Mouse (Mus musculus): ENCODE results near the gene Pex3. TPM values are rescaled to one million over a fixed set of nuclear protein-coding genes. Genes with fewer than 3 reads are reported as not detected.
A peak's percentile ranks its signal among the peaks of the same experiment; 100 is the strongest.
"Not testable (repeated sequence)": the region's sequence is repeated elsewhere in the genome, so short reads cannot be mapped to it uniquely, and the experiment has no call there.

Gene Pex3
- polyA plus RNA-seq, 1 experiment from 2014 or later, result 28.3 TPM

- Histone ChIP-seq H3K36me3 (peaks cover 50% of the 10 kb centered on the region), H3K4me3 (no peak overlapping the region), H3K4me2 (no peak overlapping the region), H3K27ac (no peak overlapping the region), H3K9ac (no peak overlapping the region), H3K27me3 (no peaks in the 10 kb centered on the region), H3K9me3 (no peaks in the 10 kb centered on the region), H3K4me1 (no peaks in the 10 kb centered on the region)
- WGBS, result 81% methylated on average over 3 of the region's 3 CpGs
- no peak for ATAC-seq (ENCODE audit: insufficient number of reproducible peaks, insufficient read depth, low FRiP score, low TSS enrichment, low read depth)
These were observed 18.2 kb downstream of the Pex3 start for GRCm38 (mm10) chr10:13534751-13535150.

- Histone ChIP-seq H3K9me3 (no peaks in the 10 kb centered on the region), H3K36me3 (peaks cover 42% of the 10 kb centered on the region), H3K4me3 (no peak overlapping the region), H3K4me2 (no peak overlapping the region), H3K9ac (no peak overlapping the region), H3K27ac (no peak overlapping the region), H3K4me1 (no peaks in the 10 kb centered on the region), H3K27me3 (no peaks in the 10 kb centered on the region)
- 85% methylated on average over 4 of the region's 4 CpGs for WGBS
- no peak for ATAC-seq (ENCODE audit: insufficient number of reproducible peaks, insufficient read depth, low FRiP score, low TSS enrichment, low read depth)
These were observed 24.8 kb downstream of the Pex3 start for GRCm38 (mm10) chr10:13528155-13528554.

GRCm38 (mm10) chr10:13521857-13522256, 31.1 kb downstream of the Pex3 start:
- Histone ChIP-seq H3K4me3 (no peak overlapping the region), H3K27ac (no peak overlapping the region), H3K9ac (no peak overlapping the region), H3K4me1 (no peaks in the 10 kb centered on the region), H3K36me3 (peaks cover 2% of the 10 kb centered on the region), H3K27me3 (no peaks in the 10 kb centered on the region), H3K4me2 (no peak overlapping the region), H3K9me3 (no peaks in the 10 kb centered on the region)
- no peak for ATAC-seq (ENCODE audit: insufficient number of reproducible peaks, insufficient read depth, low FRiP score, low TSS enrichment, low read depth)
- WGBS, result 86% methylated on average over 4 of the region's 4 CpGs

GRCm38 (mm10) chr10:13502371-13502770, 50.6 kb downstream of the Pex3 start:
- ATAC-seq (ENCODE audit: insufficient number of reproducible peaks, insufficient read depth, low FRiP score, low TSS enrichment, low read depth), result no peak
- 83% methylated on average over 8 of the region's 8 CpGs for WGBS
- no peak overlapping the region for H3K27ac ChIP-seq
- H3K4me3 ChIP-seq, result no peak overlapping the region
- peaks cover 5% of the 10 kb centered on the region for H3K27me3 ChIP-seq
- no peak overlapping the region for H3K9ac ChIP-seq
- H3K36me3 ChIP-seq, result peaks cover 19% of the 10 kb centered on the region
- H3K4me1 ChIP-seq, result peaks cover 8% of the 10 kb centered on the region
- H3K9me3 ChIP-seq, result no peaks in the 10 kb centered on the region
- H3K4me2 ChIP-seq, result no peak overlapping the region

GRCm38 (mm10) chr10:13501533-13501932, 51.4 kb downstream of the Pex3 start:
- H3K4me2 ChIP-seq, result peak overlapping the region; percentile 83
- 48% methylated on average over 4 of the region's 4 CpGs for WGBS

GRCm38 (mm10) chr10:13500938-13501496, 51.9 kb downstream of the Pex3 start:
- peak overlapping the region; percentile 65 for H3K4me3 ChIP-seq
- peak overlapping the region; percentile 83 for H3K4me2 ChIP-seq
- H3K9ac ChIP-seq, result peak overlapping the region; percentile 76
- H3K4me1 ChIP-seq, result peaks cover 8% of the 10 kb centered on the region
- H3K27ac ChIP-seq, result no peak overlapping the region; the same call in 1 of the 2 replicates
- WGBS, result 0% methylated on average over 30 of the region's 30 CpGs
- no peaks in the 10 kb centered on the region for H3K9me3 ChIP-seq
- peaks cover 5% of the 10 kb centered on the region for H3K27me3 ChIP-seq
- ATAC-seq (ENCODE audit: insufficient number of reproducible peaks, insufficient read depth, low FRiP score, low TSS enrichment, low read depth), result peak; percentile 80
- peaks cover 13% of the 10 kb centered on the region for H3K36me3 ChIP-seq

More at GRCm38 (mm10) chr10:13501533-13501932, 51.4 kb downstream of the Pex3 start:
- peak overlapping the region; percentile 65 for H3K4me3 ChIP-seq
- H3K9ac ChIP-seq, result peak overlapping the region; percentile 76
- not testable (repeated sequence) for H3K27ac ChIP-seq; H3K9me3 ChIP-seq; H3K27me3 ChIP-seq; ATAC-seq (ENCODE audit: insufficient number of reproducible peaks, insufficient read depth, low FRiP score, low TSS enrichment, low read depth); H3K4me1 ChIP-seq
- H3K36me3 ChIP-seq, result peaks cover 17% of the 10 kb centered on the region

GRCm38 (mm10) chr10:13500473-13500872, 52.5 kb downstream of the Pex3 start:
- ATAC-seq (ENCODE audit: insufficient number of reproducible peaks, insufficient read depth, low FRiP score, low TSS enrichment, low read depth), result no peak
- H3K27me3 ChIP-seq, result peaks cover 5% of the 10 kb centered on the region
- H3K27ac ChIP-seq, result no peak overlapping the region; the same call in 1 of the 2 replicates
- peak overlapping the region; percentile 83 for H3K4me2 ChIP-seq
- 42% methylated on average over 9 of the region's 9 CpGs for WGBS
- H3K4me1 ChIP-seq, result peaks cover 8% of the 10 kb centered on the region
- H3K9ac ChIP-seq, result peak overlapping the region; percentile 76; the same call in 1 of the 2 replicates
- peak overlapping the region; percentile 65 for H3K4me3 ChIP-seq
- H3K36me3 ChIP-seq, result peaks cover 8% of the 10 kb centered on the region
- no peaks in the 10 kb centered on the region for H3K9me3 ChIP-seq

- Histone ChIP-seq H3K4me3 (no peak within 1 kb of the TSS), H3K9ac (no peak within 1 kb of the TSS), H3K9me3 (no peaks in the 10 kb centered on the region), H3K4me1 (peaks cover 8% of the 10 kb centered on the region), H3K36me3 (no peaks in the 10 kb centered on the region), H3K27ac (no peak within 1 kb of the TSS), H3K4me2 (no peak within 1 kb of the TSS), H3K27me3 (peaks cover 5% of the 10 kb centered on the region)
- 86% methylated on average over 2 of the region's 2 CpGs for WGBS
- no peak for ATAC-seq (ENCODE audit: insufficient number of reproducible peaks, insufficient read depth, low FRiP score, low TSS enrichment, low read depth)
These were observed 53.6 kb downstream of the Pex3 start, which contains the start of gene Fuca2 for GRCm38 (mm10) chr10:13499331-13499730. TSS of gene Fuca2 (plus strand) at chr10:13499540.

GRCm38 (mm10) chr10:13496315-13496714, 56.6 kb downstream of the Pex3 start:
- no peak for ATAC-seq (ENCODE audit: insufficient number of reproducible peaks, insufficient read depth, low FRiP score, low TSS enrichment, low read depth)
- 82% methylated on average over 3 of the region's 3 CpGs for WGBS
- no peaks in the 10 kb centered on the region; the same call in 1 of the 2 replicates for H3K4me1 ChIP-seq

GRCm38 (mm10) chr10:13493978-13494686, 58.8 kb downstream of the Pex3 start:
- WGBS, result 88% methylated on average over 9 of the region's 9 CpGs

More at GRCm38 (mm10) chr10:13496315-13496714, 56.6 kb downstream of the Pex3 start:
- H3K4me3 ChIP-seq, result no peak overlapping the region
- no peak overlapping the region for H3K4me2 ChIP-seq
- no peaks in the 10 kb centered on the region for H3K9me3 ChIP-seq
- H3K27ac ChIP-seq, result no peak overlapping the region
- peaks cover 5% of the 10 kb centered on the region for H3K27me3 ChIP-seq
- H3K36me3 ChIP-seq, result no peaks in the 10 kb centered on the region
- no peak overlapping the region for H3K9ac ChIP-seq

GRCm38 (mm10) chr10:13489671-13490070, 63.3 kb downstream of the Pex3 start:
- WGBS, result 83% methylated on average over 6 of the region's 6 CpGs
- no peaks in the 10 kb centered on the region for H3K4me1 ChIP-seq
- no peak overlapping the region for H3K27ac ChIP-seq
- no peak overlapping the region for H3K4me3 ChIP-seq
- no peak overlapping the region for H3K4me2 ChIP-seq
- H3K36me3 ChIP-seq, result no peaks in the 10 kb centered on the region
- no peaks in the 10 kb centered on the region for H3K9me3 ChIP-seq
- ATAC-seq (ENCODE audit: insufficient number of reproducible peaks, insufficient read depth, low FRiP score, low TSS enrichment, low read depth), result no peak
- no peak overlapping the region for H3K9ac ChIP-seq
- H3K27me3 ChIP-seq, result no peaks in the 10 kb centered on the region

More at GRCm38 (mm10) chr10:13493978-13494686, 58.8 kb downstream of the Pex3 start:
- no peak overlapping the region for H3K27ac ChIP-seq
- H3K9ac ChIP-seq, result no peak overlapping the region
- H3K36me3 ChIP-seq, result no peaks in the 10 kb centered on the region
- no peak for ATAC-seq (ENCODE audit: insufficient number of reproducible peaks, insufficient read depth, low FRiP score, low TSS enrichment, low read depth)
- H3K4me2 ChIP-seq, result no peak overlapping the region
- no peaks in the 10 kb centered on the region for H3K4me1 ChIP-seq
- no peak overlapping the region for H3K4me3 ChIP-seq
- H3K9me3 ChIP-seq, result no peaks in the 10 kb centered on the region
- peaks cover under 1% of the 10 kb centered on the region for H3K27me3 ChIP-seq

- no peak for ATAC-seq (ENCODE audit: insufficient number of reproducible peaks, insufficient read depth, low FRiP score, low TSS enrichment, low read depth)
- Histone ChIP-seq H3K9ac (no peak overlapping the region), H3K36me3 (no peaks in the 10 kb centered on the region), H3K4me3 (no peak overlapping the region), H3K4me2 (no peak overlapping the region), H3K27me3 (no peaks in the 10 kb centered on the region), H3K27ac (no peak overlapping the region), H3K9me3 (no peaks in the 10 kb centered on the region), H3K4me1 (peaks cover 5% of the 10 kb centered on the region; the same call in 1 of the 2 replicates)
- 76% methylated on average over 4 of the region's 4 CpGs for WGBS
These were observed 67.0 kb downstream of the Pex3 start for GRCm38 (mm10) chr10:13485958-13486357.
